Mouse (Mus musculus) MEL (cell line): ENCODE measurements around the gene Myh10. TPM values are rescaled to one million over a fixed set of nuclear protein-coding genes. Genes with fewer than 3 reads are reported as not detected.

Source experiments
- DNase-seq: peaks from one replicate; pipeline ENCODE4 v3.0.0; 2011; ENCODE audit warnings: low read depth, low spot score
- H3K27ac ChIP-seq: 2 replicates; pipeline ENCODE4 v1.5.1; 2012; ENCODE audit warnings: low read depth, mild to moderate bottlenecking, control low read depth, low read length, moderate library complexity; ENCODE audit not compliant: control insufficient read depth
- H3K27me3 ChIP-seq, 2 experiments: fragments of 150-350 bp in 1 of 2; sonication (generic) in 1 of 2; 2 replicates each; pipeline ENCODE4 v1.6.1; 2012; ENCODE audit warnings: low read length in 2 of 2, mild to moderate bottlenecking in 2 of 2, improper control_type of control experiment in 1 of 2, moderate library complexity in 1 of 2; ENCODE audit not compliant: insufficient read depth in 2 of 2, control insufficient read depth in 1 of 2
- H3K36me3 ChIP-seq, 2 experiments: 2 replicates each; pipeline ENCODE4 v1.6.1; 2012 to 2014; ENCODE audit warnings: low read length in 2 of 2, improper control_type of control experiment in 1 of 2, inconsistent platforms in 1 of 2, mild to moderate bottlenecking in 1 of 2; ENCODE audit not compliant: insufficient read depth in 2 of 2, control insufficient read depth in 1 of 2
- H3K4me1 ChIP-seq, 2 experiments: fragments of 150-350 bp in 1 of 2; sonication (generic) in 1 of 2; 2 replicates each; pipeline ENCODE4 v1.6.1; 2012; ENCODE audit warnings: low read length in 2 of 2, improper control_type of control experiment in 1 of 2, mild to moderate bottlenecking in 1 of 2; ENCODE audit not compliant: insufficient read depth in 2 of 2, control insufficient read depth in 1 of 2
- H3K4me3 ChIP-seq, 2 experiments: fragments of 150-350 bp in 1 of 2; sonication (generic) in 1 of 2; 2 replicates each; pipeline ENCODE4 v1.5.1; 2012; ENCODE audit warnings: low read depth in 2 of 2, low read length in 2 of 2, mild to moderate bottlenecking in 2 of 2, moderate library complexity in 2 of 2, control low read depth in 1 of 2, improper control_type of control experiment in 1 of 2; ENCODE audit not compliant: control insufficient read depth in 1 of 2, insufficient read depth in 1 of 2
- H3K79me2 ChIP-seq: 2 replicates; pipeline ENCODE4 v1.6.1; 2012; ENCODE audit warnings: mild to moderate bottlenecking, low read length, moderate library complexity; ENCODE audit not compliant: control insufficient read depth, poor library complexity, insufficient read depth
- H3K9ac ChIP-seq: 2 replicates; pipeline ENCODE4 v1.6.1; 2012; ENCODE audit warnings: low read depth, mild to moderate bottlenecking, control low read depth, low read length, moderate library complexity; ENCODE audit not compliant: control insufficient read depth, poor library complexity, severe bottlenecking
- H3K9me3 ChIP-seq: fragments of 150-350 bp; sonication (generic); replicated peaks from 2 replicates; pipeline ENCODE4 v1.6.1; 2012; ENCODE audit warnings: mild to moderate bottlenecking, low read length, improper control_type of control experiment, moderate library complexity; ENCODE audit not compliant: insufficient read depth
- CHD1 ChIP-seq: IDR thresholded peaks from 2 replicates; pipeline ENCODE4 v1.6.1; 2012; ENCODE audit warnings: low read depth, mild to moderate bottlenecking, inconsistent platforms, low read length, improper control_type of control experiment
- CHD2 ChIP-seq: IDR thresholded peaks from 2 replicates; pipeline ENCODE4 v1.6.1; 2011; ENCODE audit warnings: low read length, improper control_type of control experiment
- CTCF ChIP-seq, 3 experiments: IDR thresholded peaks in 2 of 3; conservative IDR thresholded peaks in 1 of 3; 2 replicates each; pipeline ENCODE4 v1.5.1; 2011 to 2012; ENCODE audit warnings: low read length in 3 of 3, low read depth in 2 of 3, mild to moderate bottlenecking in 2 of 3, improper control_type of control experiment in 1 of 3, inconsistent platforms in 1 of 3, mixed read lengths in 1 of 3, moderate library complexity in 1 of 3; ENCODE audit not compliant: control insufficient read depth in 1 of 3, insufficient read depth in 1 of 3, poor library complexity in 1 of 3, severe bottlenecking in 1 of 3
- HCFC1 ChIP-seq: IDR thresholded peaks from 2 replicates; pipeline ENCODE4 v1.6.1; 2012; ENCODE audit warnings: low read depth, mild to moderate bottlenecking, inconsistent platforms, low read length, improper control_type of control experiment, moderate library complexity
- JUND ChIP-seq: IDR thresholded peaks from 2 replicates; pipeline ENCODE4 v1.6.1; 2011; ENCODE audit warnings: low read depth, mild to moderate bottlenecking, improper control_type of control experiment, low read length
- MAFK ChIP-seq: IDR thresholded peaks from 2 replicates; pipeline ENCODE4 v1.6.1; 2011; ENCODE audit warnings: low read depth, mild to moderate bottlenecking, low read length, improper control_type of control experiment, borderline replicate concordance
- MAZ ChIP-seq: IDR thresholded peaks from 2 replicates; pipeline ENCODE4 v1.6.1; 2012; ENCODE audit warnings: low read depth, mild to moderate bottlenecking, inconsistent platforms, low read length, improper control_type of control experiment
- MXI1 ChIP-seq: IDR thresholded peaks from 2 replicates; pipeline ENCODE4 v1.6.1; 2011; ENCODE audit warnings: mild to moderate bottlenecking, low read depth, low read length, improper control_type of control experiment
- MYC ChIP-seq: IDR thresholded peaks from 2 replicates; pipeline ENCODE4 v1.6.1; 2011; ENCODE audit warnings: low read depth, mild to moderate bottlenecking, low read length, improper control_type of control experiment, moderate library complexity
- NRF1 ChIP-seq: IDR thresholded peaks from 2 replicates; pipeline ENCODE4 v1.6.1; 2014; ENCODE audit warnings: low read depth, mild to moderate bottlenecking, inconsistent platforms, low read length, improper control_type of control experiment, moderate library complexity; ENCODE audit not compliant: poor library complexity, insufficient read depth, severe bottlenecking
- SIN3A ChIP-seq: IDR thresholded peaks from 2 replicates; pipeline ENCODE4 v1.6.1; 2012; ENCODE audit warnings: low read length, improper control_type of control experiment, inconsistent platforms
- TCF12 ChIP-seq: IDR thresholded peaks from 2 replicates; pipeline ENCODE4 v1.6.1; 2014; ENCODE audit warnings: low read depth, mild to moderate bottlenecking, inconsistent platforms, low read length, improper control_type of control experiment, moderate library complexity
- USF1 ChIP-seq: IDR thresholded peaks from 2 replicates; pipeline ENCODE4 v1.6.1; 2014; ENCODE audit warnings: low read depth, mild to moderate bottlenecking, inconsistent platforms, low read length, improper control_type of control experiment, moderate library complexity
- USF2 ChIP-seq, 2 experiments: IDR thresholded peaks; 2 replicates each; pipeline ENCODE4 v1.6.1; 2011 to 2012; ENCODE audit warnings: improper control_type of control experiment in 2 of 2, low read length in 2 of 2, borderline replicate concordance in 1 of 2, inconsistent platforms in 1 of 2, low read depth in 1 of 2, mild to moderate bottlenecking in 1 of 2; ENCODE audit not compliant: insufficient read depth in 1 of 2
- ZNF384 ChIP-seq: IDR thresholded peaks from 2 replicates; pipeline ENCODE4 v1.6.1; 2012; ENCODE audit warnings: low read depth, mild to moderate bottlenecking, inconsistent platforms, low read length, improper control_type of control experiment
- polyA plus RNA-seq, 2 experiments: library from polyadenylated mRNA; stranded (reverse) in 1 of 2; unstranded in 1 of 2; fragments of >175 nt in 1 of 2; fragments of >200 nt in 1 of 2; gene quantifications; 2 replicates each; pipeline versions ENCODE4 v1.2.1 to v1.2.4; 2012; ENCODE audit warnings: low replicate concordance in 2 of 2, low read depth in 1 of 2; ENCODE audit not compliant: insufficient read length in 2 of 2, insufficient read depth in 1 of 2, missing spikeins in 1 of 2
- total RNA-seq: library from RNA; depleted of rRNA; stranded (reverse); fragments of 300-350 nt; gene quantifications from 2 replicates; pipeline ENCODE4 v1.2.3, GENCODE M21; 2012

Gene Myh10
- total and polyA plus RNA-seq, 3 experiments, result 99.3 to 187 (median 127) TPM

- Histone ChIP-seq H3K27ac (no peak overlapping the region), H3K9me3 (no peaks in the 10 kb centered on the region), H3K4me3 (no peak overlapping the region), H3K36me3 (peaks cover 0 to 49% of the 10 kb centered on the region in 2 experiments; a peak in 2 of 4 replicates), H3K27me3 (no peaks in the 10 kb centered on the region), H3K79me2 (no peaks in the 10 kb centered on the region), H3K9ac (no peak overlapping the region), H3K4me1 (no peaks in the 10 kb centered on the region)
- TF ChIP-seq SIN3A, result no peak
- no peak for TF ChIP-seq USF2 (IDR thresholded peaks at IDR 0.05; ENCODE audit: borderline replicate concordance in 1 of 2, insufficient read depth in 1 of 2, low read depth in 1 of 2, low read length in 2 of 2)
- no peak for TF ChIP-seq USF1
- TF ChIP-seq JUND, result no peak
- no peak for TF ChIP-seq TCF12
- no peak for TF ChIP-seq ZNF384
- no peak for DNase-seq
Measured at GRCm38 (mm10) chr11:68759691-68760090, 68.3 kb downstream of the Myh10 start.

- H3K79me2 ChIP-seq, result no peaks in the 10 kb centered on the region
- no peaks in the 10 kb centered on the region for H3K9me3 ChIP-seq
- no peak overlapping the region for H3K9ac ChIP-seq
- H3K27me3 ChIP-seq, result no peaks in the 10 kb centered on the region
- no peak for DNase-seq
- no peak overlapping the region for H3K27ac ChIP-seq
- H3K4me3 ChIP-seq, result no peak overlapping the region
- no peaks in the 10 kb centered on the region for H3K4me1 ChIP-seq
- TF ChIP-seq MAFK, result peak; percentile 89
- TF ChIP-seq NRF1, result no peak
- H3K36me3 ChIP-seq, result peaks cover 0 to 47% of the 10 kb centered on the region in 2 experiments; a peak in 2 of 4 replicates
Measured at GRCm38 (mm10) chr11:68761155-68761554, 69.8 kb downstream of the Myh10 start.

GRCm38 (mm10) chr11:68761664-68762063 lies 70.3 kb downstream of the Myh10 start:
- no peak overlapping the region for H3K9ac ChIP-seq
- peaks cover 0 to 50% of the 10 kb centered on the region in 2 experiments; a peak in 2 of 4 replicates for H3K36me3 ChIP-seq
- H3K27me3 ChIP-seq, result no peaks in the 10 kb centered on the region
- no peak overlapping the region for H3K4me3 ChIP-seq
- no peak overlapping the region for H3K27ac ChIP-seq
- no peaks in the 10 kb centered on the region for H3K79me2 ChIP-seq
- TF ChIP-seq MAZ (no peak), MXI1 (no peak), HCFC1 (no peak), MYC (no peak), CHD2 (no peak), CHD1 (no peak), USF1 (no peak), USF2 (IDR thresholded peaks at IDR 0.05; ENCODE audit: borderline replicate concordance in 1 of 2, insufficient read depth in 1 of 2, low read depth in 1 of 2, low read length in 2 of 2) (no peak), CTCF (IDR thresholded peaks at IDR 0.05 in 2 of 3, conservative IDR thresholded peaks at IDR 0.05 in 1 of 3; ENCODE audit: control insufficient read depth in 1 of 3, insufficient read depth in 1 of 3, low read depth in 2 of 3, low read length in 3 of 3, poor library complexity in 1 of 3, severe bottlenecking in 1 of 3) (no peak)
- TF ChIP-seq, all 39 proteins: peak for 0
- no peak for DNase-seq
- Histone ChIP-seq H3K4me1 (no peaks in the 10 kb centered on the region), H3K9me3 (no peaks in the 10 kb centered on the region)
